Mouse (Mus musculus): ENCODE measurements around the gene Fam205c.
A peak's percentile ranks its signal among the peaks of the same experiment; 100 is the strongest.
"Not testable (repeated sequence)": the region's sequence is repeated elsewhere in the genome, so short reads cannot be mapped to it uniquely, and the experiment has no call there.

Fam205c gene

DNA sequence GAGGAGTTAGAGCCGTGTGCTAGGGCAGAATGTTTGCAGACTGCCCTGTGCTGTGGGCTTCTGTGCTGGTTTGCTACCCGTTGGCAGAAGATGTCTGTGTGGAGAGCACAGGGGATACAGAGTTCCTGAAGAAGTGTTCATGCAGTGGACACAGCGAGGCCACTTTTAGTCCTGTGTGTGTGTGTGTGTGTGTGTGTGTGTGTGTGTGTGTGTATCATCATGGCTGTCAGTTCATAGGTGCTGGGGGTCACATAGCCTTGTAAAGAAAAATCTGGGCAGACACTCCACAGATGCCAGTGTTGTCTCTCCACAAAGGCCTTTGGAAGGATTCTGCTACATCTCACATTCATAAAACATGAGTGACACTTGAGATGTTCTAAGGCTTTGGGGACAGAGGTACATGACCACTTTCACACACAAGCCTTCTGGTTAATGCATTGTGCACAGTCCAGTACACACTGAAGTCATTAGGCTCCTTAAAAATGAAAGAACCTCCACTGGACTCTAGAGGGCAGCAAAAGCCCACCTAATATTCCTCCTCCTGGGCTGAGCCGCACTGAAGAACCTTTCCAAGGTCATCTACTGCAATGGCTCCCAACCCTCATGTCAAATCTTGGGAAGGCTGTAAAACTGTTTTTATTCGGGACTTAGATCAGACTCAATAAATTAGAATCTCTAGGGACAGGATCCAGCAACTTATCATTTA, 2.7 kb upstream of the Fam205c start:
- DNase-seq: peak; percentile 77

DNA sequence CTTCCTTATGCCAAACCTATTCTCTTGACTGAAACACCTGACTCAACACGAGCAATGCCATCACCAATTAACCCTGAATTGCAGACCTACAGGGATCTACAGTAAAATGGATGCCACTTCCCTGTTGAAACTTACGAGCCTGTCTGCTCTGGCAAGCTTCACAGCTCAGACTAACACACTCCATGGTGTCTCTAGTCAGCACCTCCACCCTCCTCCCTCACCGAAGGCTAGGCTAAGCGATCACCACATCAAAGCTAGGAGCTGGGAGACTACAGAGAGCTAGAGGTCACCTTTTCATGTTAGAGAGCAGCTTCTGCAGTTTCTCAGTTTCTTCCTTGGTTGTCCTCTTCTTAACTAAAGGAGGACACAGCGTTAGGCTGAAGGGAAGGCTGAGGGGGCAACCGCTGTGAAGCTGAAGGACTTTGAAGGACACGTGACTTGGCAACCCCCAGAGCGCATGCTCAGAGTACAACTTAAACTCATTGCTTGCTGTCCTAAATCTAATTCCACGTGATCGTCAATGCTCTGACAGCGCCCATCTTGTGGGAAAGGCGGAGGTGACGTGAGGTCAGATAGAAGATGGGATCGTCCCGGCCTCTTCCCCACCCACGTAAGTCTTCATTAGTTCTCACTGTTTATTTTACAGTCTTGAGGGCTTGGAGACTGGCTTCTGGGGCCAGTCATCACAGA, 1.1 kb downstream of the Fam205c start:
- DNase-seq: no peak

DNA sequence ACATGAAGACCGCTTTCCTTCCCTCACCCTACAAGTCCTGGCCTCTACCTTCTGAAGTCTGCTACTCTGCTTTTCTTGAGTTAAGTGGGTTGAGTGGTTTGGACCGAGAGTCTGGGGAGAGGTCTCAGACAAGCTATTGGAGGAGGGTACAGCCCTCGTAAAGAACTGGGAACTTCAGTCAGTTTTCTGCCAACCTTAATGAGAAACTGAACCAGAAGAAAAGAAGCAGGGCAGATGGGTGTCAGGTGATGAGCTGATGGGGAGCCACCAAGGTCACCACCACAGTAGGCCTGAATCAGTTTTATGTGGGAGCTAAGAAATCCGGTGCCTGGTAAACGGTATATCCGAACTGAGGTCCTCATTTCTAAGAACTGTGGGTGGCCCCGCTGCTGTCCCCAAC, 1.9 kb downstream of the Fam205c start:
- no peak for DNase-seq

DNA sequence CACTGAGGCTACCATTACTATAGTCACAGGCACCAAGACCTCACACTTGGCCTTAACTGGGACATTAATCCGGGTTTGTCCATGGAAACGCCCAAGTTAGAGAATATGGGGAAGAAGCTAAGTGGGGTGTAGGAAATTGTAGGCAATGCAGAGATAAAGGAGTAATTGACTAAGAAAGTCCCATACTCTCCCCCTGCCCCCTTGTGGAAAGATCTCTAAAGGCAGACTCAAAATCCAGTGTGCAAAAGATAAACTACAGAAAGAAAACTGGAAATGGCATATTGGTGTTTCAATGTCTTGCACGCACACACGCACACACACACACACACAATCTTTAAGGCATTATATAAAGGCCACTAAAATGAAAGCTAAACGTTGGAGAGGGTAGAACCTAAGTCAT, 3.3 kb downstream of the Fam205c start:
- DNase-seq: no peak

DNA sequence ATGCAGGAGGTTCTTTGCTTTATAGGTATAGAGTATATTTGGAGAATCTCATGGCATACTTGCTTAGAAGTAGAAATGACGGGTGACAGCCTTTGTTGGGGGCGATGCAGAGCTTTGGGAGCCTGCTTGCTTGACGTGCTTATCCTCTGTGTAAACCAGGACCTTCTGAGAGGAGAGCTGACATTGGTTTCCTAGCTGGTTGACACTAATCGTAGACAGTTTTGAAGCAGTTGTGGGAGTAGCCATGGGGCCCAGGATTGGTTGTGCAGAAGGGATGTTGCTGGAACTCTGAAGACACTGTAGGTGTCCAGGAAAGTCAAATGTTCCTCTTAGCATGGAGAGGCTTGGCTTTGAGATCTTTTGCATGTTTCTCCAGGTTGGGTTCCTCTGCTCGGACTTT, 5.8 kb downstream of the Fam205c start:
- DNase-seq: no peak

DNA sequence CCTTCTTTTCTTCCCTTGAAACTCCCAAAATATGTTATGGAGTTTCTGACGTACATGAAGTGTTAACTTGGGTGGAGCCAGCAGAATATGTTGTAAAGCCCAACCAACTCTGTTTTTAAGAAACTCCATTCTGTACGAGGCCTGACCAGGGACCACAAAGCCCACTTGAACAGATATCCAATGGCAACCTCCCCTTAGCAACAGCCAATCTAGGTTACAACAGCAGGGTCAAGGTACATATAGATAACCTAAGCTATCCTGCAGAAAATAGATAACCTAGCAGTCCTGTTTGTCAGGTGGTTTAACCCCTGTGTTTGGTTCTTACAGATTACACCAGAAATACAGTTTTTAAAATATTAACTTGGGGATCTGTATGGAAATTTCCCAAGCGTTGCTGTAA, 6.6 kb downstream of the Fam205c start:
- DNase-seq: no peak

DNA sequence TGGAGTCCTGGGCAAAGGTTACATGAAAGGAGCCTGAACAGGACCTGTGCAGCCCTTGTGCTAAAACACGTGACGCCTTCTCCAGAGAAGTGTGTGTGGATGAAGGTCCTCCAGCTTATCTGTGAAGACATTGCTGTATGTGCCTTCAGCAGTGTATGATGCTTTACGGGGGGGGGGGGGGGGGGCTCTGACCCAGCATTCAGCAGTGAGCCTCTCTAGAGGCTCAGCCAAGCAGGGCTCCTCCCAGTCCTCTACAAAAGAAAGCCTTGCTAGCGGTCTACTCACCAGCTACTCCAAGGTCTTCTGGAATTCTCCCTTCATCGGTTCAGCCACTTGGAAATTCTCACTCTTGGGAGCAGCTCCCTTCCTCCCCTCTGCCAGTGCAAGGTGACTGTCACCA, 10.5 kb downstream of the Fam205c start:
- not testable (repeated sequence) for DNase-seq

DNA sequence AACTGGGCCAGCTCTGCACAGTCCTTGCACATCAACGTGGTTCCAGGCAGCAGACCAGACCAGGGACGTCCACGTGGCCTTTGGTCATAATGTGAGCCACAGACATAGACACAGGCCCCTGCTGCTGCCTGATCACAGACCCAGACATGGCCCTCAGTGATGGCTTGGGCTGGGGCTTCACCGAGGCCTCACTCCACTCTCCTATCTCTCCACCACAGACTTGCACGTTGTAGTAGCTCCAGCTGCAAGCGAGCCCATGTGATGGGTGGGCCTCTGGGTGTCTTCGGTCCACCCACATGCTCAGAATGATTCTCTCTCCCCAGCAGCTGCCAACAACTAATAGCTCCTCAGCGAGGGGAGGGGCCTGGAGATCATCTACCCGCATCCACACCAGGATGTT, 13.6 kb downstream of the Fam205c start:
- not testable (repeated sequence) for DNase-seq

DNA sequence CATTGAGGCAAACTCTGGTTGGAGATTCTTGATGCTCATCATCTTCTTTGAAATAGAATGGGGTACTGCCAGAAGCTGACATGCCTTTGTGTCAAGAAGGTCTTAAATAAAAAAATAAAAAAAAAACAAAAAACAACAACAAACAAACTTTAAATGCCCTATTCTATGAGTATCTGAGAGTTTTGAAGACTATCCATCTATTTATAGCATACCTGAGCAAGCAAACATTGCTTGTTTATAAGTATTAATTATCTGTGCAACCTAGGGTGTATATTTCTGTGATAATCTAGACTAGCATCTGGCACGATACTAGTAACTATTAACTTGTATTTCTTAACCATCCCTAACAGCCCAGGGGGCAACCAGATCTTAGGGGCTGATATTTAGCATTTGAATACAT, 17.4 kb downstream of the Fam205c start, which contains the start of gene Gm12394:
Gene Gm12394 (minus strand): TSS at position 101 of the 400 bp plus-strand sequence.
- not testable (repeated sequence) for DNase-seq

DNA sequence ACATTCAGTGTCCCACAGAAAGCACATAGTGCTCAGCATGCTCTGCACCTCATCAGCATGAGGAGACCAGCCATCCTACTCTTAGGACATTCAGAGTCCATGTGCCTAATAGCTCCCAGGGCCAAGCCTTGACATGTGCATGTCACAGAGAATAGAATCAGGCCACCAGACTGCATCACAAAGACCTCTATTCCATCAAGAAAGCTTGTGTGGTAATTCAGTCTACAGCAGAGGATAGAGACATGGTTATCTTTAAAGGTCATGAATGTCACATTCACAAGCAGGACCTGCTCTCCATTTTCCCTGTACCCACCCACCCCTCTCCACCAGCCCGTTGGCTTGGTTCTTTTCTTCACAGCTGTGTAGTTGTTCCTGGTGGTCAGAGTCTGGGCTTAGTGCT, 20.2 kb downstream of the Fam205c start, which contains the start of gene Fam205a1:
Gene Fam205a1 (minus strand): TSS at position 101 of the 400 bp plus-strand sequence.
- DNase-seq: not testable (repeated sequence)

Measured in cerebellum, adult 9-10 months (tissue).